Mouse (Mus musculus): Measurements from ENCODE around the gene Slc2a6. TPM values are rescaled to one million over a fixed set of nuclear protein-coding genes. Genes with fewer than 3 reads are reported as not detected.

Slc2a6 gene
- polyA plus RNA-seq (2015; fragmentation: Nextera tagmentation; extraction: Ambion mirVana): 0.54 and 0.56 TPM in 2 replicates

GRCm38 (mm10) chr2:27027618-27028436 is at the start of gene Slc2a6:
Gene Slc2a6 (minus strand): TSS chr2:27027998.

DNA sequence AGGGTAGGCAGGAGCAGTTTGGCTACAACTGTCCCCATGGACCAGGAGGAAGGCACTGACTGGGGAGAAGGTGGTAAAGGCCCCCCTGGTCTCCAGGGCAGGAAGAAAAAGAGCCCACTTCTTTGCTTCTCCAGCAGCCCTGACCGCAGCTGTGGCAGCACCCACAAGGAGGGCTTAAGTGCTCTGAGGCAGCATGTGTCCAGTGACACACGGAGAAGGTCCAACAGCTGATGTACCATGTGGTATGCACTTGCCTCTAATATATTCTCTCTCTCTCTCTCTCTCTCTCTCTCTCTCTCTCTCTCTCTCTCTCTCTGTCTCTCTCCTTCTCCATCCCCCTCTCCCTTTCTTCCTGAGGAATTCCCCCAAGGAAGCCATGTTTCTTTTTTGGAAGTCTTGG is 44.2 kb upstream of the Slc2a6 start, which contains the start of gene Mymk:
Mymk (minus strand) TSS at position 202 of the 400 bp plus-strand sequence.

GRCm38 (mm10) chr2:27009714-27010244 is 18.0 kb downstream of the Slc2a6 start, which contains the start of gene Cacfd1:
Gene Cacfd1 (plus strand): TSS chr2:27009926.

DNA sequence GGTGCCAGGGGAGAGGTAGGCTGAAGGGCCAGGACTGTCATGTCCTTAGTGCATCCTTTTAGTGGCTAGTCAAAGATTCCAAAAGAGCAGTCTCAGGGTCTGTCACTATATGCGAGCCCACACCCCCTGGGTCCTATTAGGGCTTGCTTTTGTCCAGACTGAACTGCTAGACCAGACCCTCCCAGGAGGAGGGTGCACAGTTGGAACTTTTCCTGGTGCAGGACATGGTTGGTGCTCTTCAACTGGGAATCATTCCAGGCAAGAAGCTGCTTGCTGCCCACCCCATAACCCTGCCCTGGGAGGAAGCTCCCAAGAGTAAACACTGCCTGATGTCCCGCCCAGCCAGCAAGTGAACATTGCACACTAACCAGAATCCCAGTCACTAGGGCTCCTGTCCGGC is 54.7 kb downstream of the Slc2a6 start, which contains the start of gene Adamts13:
Adamts13 (plus strand) TSS at position 301 of the 400 bp plus-strand sequence.

Other genes starting within 250 kb of the Slc2a6 start
- not detected in 2 replicates for gene Abo, start 163.0 kb downstream of the Slc2a6 start, polyA plus RNA-seq (2015; fragmentation: Nextera tagmentation; extraction: Ambion mirVana)
- 8.4 and 8.8 TPM in 2 replicates for gene Surf6, start 125.1 kb downstream of the Slc2a6 start, polyA plus RNA-seq (2015; fragmentation: Nextera tagmentation; extraction: Ambion mirVana)
- gene Med22, start 117.3 kb downstream of the Slc2a6 start, polyA plus RNA-seq (2015; fragmentation: Nextera tagmentation; extraction: Ambion mirVana): 27.8 and 30.7 TPM in 2 replicates
- gene Rpl7a, start 117.2 kb downstream of the Slc2a6 start, polyA plus RNA-seq (2015; fragmentation: Nextera tagmentation; extraction: Ambion mirVana): 346 and 348 TPM in 2 replicates
- gene Surf2, start 111.6 kb downstream of the Slc2a6 start, polyA plus RNA-seq (2015; fragmentation: Nextera tagmentation; extraction: Ambion mirVana): 22.1 and 24.5 TPM in 2 replicates
- gene Surf1, start 111.5 kb downstream of the Slc2a6 start, polyA plus RNA-seq (2015; fragmentation: Nextera tagmentation; extraction: Ambion mirVana): 39.8 and 44.5 TPM in 2 replicates
- 113 and 137 TPM in 2 replicates for gene Surf4, start 94.1 kb downstream of the Slc2a6 start, polyA plus RNA-seq (2015; fragmentation: Nextera tagmentation; extraction: Ambion mirVana)
- gene Stkld1, start 94.0 kb downstream of the Slc2a6 start, polyA plus RNA-seq (2015; fragmentation: Nextera tagmentation; extraction: Ambion mirVana): 0.09 TPM in 1 of 2 replicates, not detected in the other
- gene Rexo4, start 63.6 kb downstream of the Slc2a6 start, polyA plus RNA-seq (2015; fragmentation: Nextera tagmentation; extraction: Ambion mirVana): 16.3 and 18.7 TPM in 2 replicates
- 0.12 TPM in 1 of 2 replicates, not detected in the other for gene Adamts13, start 54.6 kb downstream of the Slc2a6 start, polyA plus RNA-seq (2015; fragmentation: Nextera tagmentation; extraction: Ambion mirVana)
- 27.7 and 32.4 TPM in 2 replicates for gene Cacfd1, start 18.1 kb downstream of the Slc2a6 start, polyA plus RNA-seq (2015; fragmentation: Nextera tagmentation; extraction: Ambion mirVana)
- gene Mymk, start 44.2 kb upstream of the Slc2a6 start, polyA plus RNA-seq (2015; fragmentation: Nextera tagmentation; extraction: Ambion mirVana): 166 and 171 TPM in 2 replicates
- gene Adamtsl2, start 51.4 kb upstream of the Slc2a6 start, polyA plus RNA-seq (2015; fragmentation: Nextera tagmentation; extraction: Ambion mirVana): 2.2 and 2.6 TPM in 2 replicates
- 0.15 and 0.18 TPM in 2 replicates for gene Fam163b, start 114.5 kb upstream of the Slc2a6 start, polyA plus RNA-seq (2015; fragmentation: Nextera tagmentation; extraction: Ambion mirVana)
- gene Dbh, start 137.2 kb upstream of the Slc2a6 start, polyA plus RNA-seq (2015; fragmentation: Nextera tagmentation; extraction: Ambion mirVana): 0.82 and 1.2 TPM in 2 replicates
- 5.0 and 5.7 TPM in 2 replicates for gene Sardh, start 220.3 kb upstream of the Slc2a6 start, polyA plus RNA-seq (2015; fragmentation: Nextera tagmentation; extraction: Ambion mirVana)

All from skeletal muscle tissue, postnatal 0 days (tissue).